Mouse (Mus musculus): ENCODE measurements around the gene Sv2b.

DNA sequence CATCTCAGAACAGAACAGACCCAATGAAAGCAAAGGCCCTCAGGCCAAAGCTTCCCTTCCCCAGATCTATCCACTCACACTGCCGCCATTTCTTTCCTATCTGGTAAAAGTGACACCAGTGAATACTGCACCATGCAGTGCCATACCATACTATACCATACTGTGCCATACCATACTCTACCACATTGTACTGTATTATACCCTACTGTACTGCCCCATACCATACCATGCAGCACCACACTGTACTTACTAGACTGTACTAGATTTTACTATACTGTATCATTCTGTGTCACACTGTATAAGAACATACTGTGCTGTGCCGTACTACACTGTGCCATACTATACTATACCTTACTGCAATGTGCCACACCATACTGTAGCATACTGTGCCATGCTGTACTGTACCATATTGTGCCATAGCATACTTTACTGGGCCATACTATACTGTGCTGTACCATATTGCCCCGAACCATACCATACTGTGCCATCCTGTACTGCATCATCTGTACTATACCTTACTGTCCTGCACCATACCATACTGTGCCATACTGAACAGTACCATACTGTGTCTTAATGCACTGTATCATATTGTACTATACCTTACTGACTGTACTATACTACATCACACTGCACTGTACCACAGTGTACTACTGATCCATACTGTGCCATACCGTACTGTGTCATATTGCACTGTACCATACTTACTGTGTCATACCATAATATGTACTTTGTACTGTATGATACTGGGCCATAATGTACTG, 114.7 kb downstream of the Sv2b start:
- TF ChIP-seq CTCF (IDR thresholded peaks at IDR 0.05) (no peak), POLR2A (IDR thresholded peaks at IDR 0.05; ENCODE audit: insufficient read depth, low read depth, low read length) (no peak), EP300 (IDR thresholded peaks at IDR 0.05; ENCODE audit: insufficient read depth, low read depth, low read length) (no peak)

Measured in heart, adult 2 months (tissue).